Mouse (Mus musculus): ENCODE results near the gene Suds3. TPM values are rescaled to one million over a fixed set of nuclear protein-coding genes. Genes with fewer than 3 reads are reported as not detected.

Gene Suds3
- polyA plus RNA-seq, 1 experiment, result 76.0 TPM

- TF ChIP-seq FOSL1 (IDR thresholded peaks at IDR 0.05; ENCODE audit: insufficient read depth, low read length, poor library complexity, severe bottlenecking), result no peak
- no peak for TF ChIP-seq USF1 (IDR thresholded peaks at IDR 0.05; ENCODE audit: low read depth)
- TF ChIP-seq MYOG (IDR thresholded peaks at IDR 0.05; ENCODE audit: control insufficient read depth, extremely low read depth, insufficient read length), result no peak
- TF ChIP-seq CEBPB (IDR thresholded peaks at IDR 0.05; ENCODE audit: low read depth), result no peak
- TF ChIP-seq MYOD1 (IDR thresholded peaks at IDR 0.05; ENCODE audit: control insufficient read depth, insufficient read length, low read depth), result no peak
- no peak for TF ChIP-seq CTCF (IDR thresholded peaks at IDR 0.05; ENCODE audit: control insufficient read depth, insufficient read depth, insufficient read length)
- no peak for TF ChIP-seq MAX (IDR thresholded peaks at IDR 0.05)
- Histone ChIP-seq H3K4me3 (ENCODE audit: insufficient read depth, poor library complexity, severe bottlenecking) (no peak overlapping the region), H3K79me2 (ENCODE audit: control insufficient read depth, insufficient read depth) (peaks cover 40% of the 10 kb centered on the region), H3ac (ENCODE audit: control insufficient read depth, insufficient read length, low read depth) (no peak overlapping the region), H3K36me3 (ENCODE audit: control insufficient read depth, insufficient read depth) (peaks cover 53% of the 10 kb centered on the region), H3K79me3 (ENCODE audit: low read depth) (peaks cover 12% of the 10 kb centered on the region), H3K27me3 (ENCODE audit: control insufficient read depth, insufficient read depth, insufficient read length) (no peaks in the 10 kb centered on the region)
These were observed 4.7 kb downstream of the Suds3 start for GRCm38 (mm10) chr5:117111064-117111773.

GRCm38 (mm10) chr5:117109522-117109921 is 6.4 kb downstream of the Suds3 start:
- no peak overlapping the region for H3K4me3 ChIP-seq (ENCODE audit: insufficient read depth, poor library complexity, severe bottlenecking)
- H3K79me3 ChIP-seq (ENCODE audit: low read depth), result peaks cover 10% of the 10 kb centered on the region
- H3K79me2 ChIP-seq (ENCODE audit: control insufficient read depth, insufficient read depth), result peaks cover 29% of the 10 kb centered on the region
- H3ac ChIP-seq (ENCODE audit: control insufficient read depth, insufficient read length, low read depth), result no peak overlapping the region
- H3K36me3 ChIP-seq (ENCODE audit: control insufficient read depth, insufficient read depth), result peaks cover 62% of the 10 kb centered on the region
- no peak for TF ChIP-seq CEBPB (IDR thresholded peaks at IDR 0.05; ENCODE audit: low read depth)
- TF ChIP-seq FOSL1 (IDR thresholded peaks at IDR 0.05; ENCODE audit: insufficient read depth, low read length, poor library complexity, severe bottlenecking), result no peak
- TF ChIP-seq USF1 (IDR thresholded peaks at IDR 0.05; ENCODE audit: low read depth), result no peak
- TF ChIP-seq MYOG (IDR thresholded peaks at IDR 0.05; ENCODE audit: control insufficient read depth, extremely low read depth, insufficient read length), result no peak
- no peak for TF ChIP-seq CTCF (IDR thresholded peaks at IDR 0.05; ENCODE audit: control insufficient read depth, insufficient read depth, insufficient read length)
- TF ChIP-seq MAX (IDR thresholded peaks at IDR 0.05), result no peak
- TF ChIP-seq MYOD1 (IDR thresholded peaks at IDR 0.05; ENCODE audit: control insufficient read depth, insufficient read length, low read depth), result no peak
- no peaks in the 10 kb centered on the region for H3K27me3 ChIP-seq (ENCODE audit: control insufficient read depth, insufficient read depth, insufficient read length)

- no peak overlapping the region for H3ac ChIP-seq (ENCODE audit: control insufficient read depth, insufficient read length, low read depth)
- H3K36me3 ChIP-seq (ENCODE audit: control insufficient read depth, insufficient read depth), result peaks cover 59% of the 10 kb centered on the region
- H3K27me3 ChIP-seq (ENCODE audit: control insufficient read depth, insufficient read depth, insufficient read length), result no peaks in the 10 kb centered on the region
- no peak overlapping the region for H3K4me3 ChIP-seq (ENCODE audit: insufficient read depth, poor library complexity, severe bottlenecking)
- TF ChIP-seq CEBPB (IDR thresholded peaks at IDR 0.05; ENCODE audit: low read depth), result no peak
- TF ChIP-seq MYOD1 (IDR thresholded peaks at IDR 0.05; ENCODE audit: control insufficient read depth, insufficient read length, low read depth), result no peak
- no peak for TF ChIP-seq MAX (IDR thresholded peaks at IDR 0.05)
- no peak for TF ChIP-seq CTCF (IDR thresholded peaks at IDR 0.05; ENCODE audit: control insufficient read depth, insufficient read depth, insufficient read length)
- no peak for TF ChIP-seq MYOG (IDR thresholded peaks at IDR 0.05; ENCODE audit: control insufficient read depth, extremely low read depth, insufficient read length)
- no peak for TF ChIP-seq USF1 (IDR thresholded peaks at IDR 0.05; ENCODE audit: low read depth)
- no peak for TF ChIP-seq FOSL1 (IDR thresholded peaks at IDR 0.05; ENCODE audit: insufficient read depth, low read length, poor library complexity, severe bottlenecking)
- H3K79me2 ChIP-seq (ENCODE audit: control insufficient read depth, insufficient read depth), result peaks cover 21% of the 10 kb centered on the region
- H3K79me3 ChIP-seq (ENCODE audit: low read depth), result peaks cover 2% of the 10 kb centered on the region
These were observed 7.2 kb downstream of the Suds3 start for GRCm38 (mm10) chr5:117108731-117109130.

- Histone ChIP-seq H3K4me3 (ENCODE audit: insufficient read depth, poor library complexity, severe bottlenecking) (no peak overlapping the region), H3K36me3 (ENCODE audit: control insufficient read depth, insufficient read depth) (peaks cover 55% of the 10 kb centered on the region), H3ac (ENCODE audit: control insufficient read depth, insufficient read length, low read depth) (no peak overlapping the region), H3K79me2 (ENCODE audit: control insufficient read depth, insufficient read depth) (peaks cover 16% of the 10 kb centered on the region), H3K27me3 (ENCODE audit: control insufficient read depth, insufficient read depth, insufficient read length) (no peaks in the 10 kb centered on the region), H3K79me3 (ENCODE audit: low read depth) (peaks cover 2% of the 10 kb centered on the region)
- TF ChIP-seq CTCF (IDR thresholded peaks at IDR 0.05; ENCODE audit: control insufficient read depth, insufficient read depth, insufficient read length) (no peak), USF1 (IDR thresholded peaks at IDR 0.05; ENCODE audit: low read depth) (no peak), MYOG (IDR thresholded peaks at IDR 0.05; ENCODE audit: control insufficient read depth, extremely low read depth, insufficient read length) (no peak), CEBPB (IDR thresholded peaks at IDR 0.05; ENCODE audit: low read depth) (no peak), MAX (IDR thresholded peaks at IDR 0.05) (no peak), FOSL1 (IDR thresholded peaks at IDR 0.05; ENCODE audit: insufficient read depth, low read length, poor library complexity, severe bottlenecking) (no peak), MYOD1 (IDR thresholded peaks at IDR 0.05; ENCODE audit: control insufficient read depth, insufficient read length, low read depth) (no peak)
These were observed 7.6 kb downstream of the Suds3 start for GRCm38 (mm10) chr5:117108292-117108691.

- H3K27me3 ChIP-seq (ENCODE audit: control insufficient read depth, insufficient read depth, insufficient read length), result no peaks in the 10 kb centered on the region
- H3K79me2 ChIP-seq (ENCODE audit: control insufficient read depth, insufficient read depth), result no peaks in the 10 kb centered on the region
- no peak overlapping the region for H3K4me3 ChIP-seq (ENCODE audit: insufficient read depth, poor library complexity, severe bottlenecking)
- H3K36me3 ChIP-seq (ENCODE audit: control insufficient read depth, insufficient read depth), result peaks cover 44% of the 10 kb centered on the region
- TF ChIP-seq FOSL1 (IDR thresholded peaks at IDR 0.05; ENCODE audit: insufficient read depth, low read length, poor library complexity, severe bottlenecking) (no peak), CEBPB (IDR thresholded peaks at IDR 0.05; ENCODE audit: low read depth) (no peak), MYOD1 (IDR thresholded peaks at IDR 0.05; ENCODE audit: control insufficient read depth, insufficient read length, low read depth) (no peak), CTCF (IDR thresholded peaks at IDR 0.05; ENCODE audit: control insufficient read depth, insufficient read depth, insufficient read length) (no peak), USF1 (IDR thresholded peaks at IDR 0.05; ENCODE audit: low read depth) (no peak), MAX (IDR thresholded peaks at IDR 0.05) (no peak), MYOG (IDR thresholded peaks at IDR 0.05; ENCODE audit: control insufficient read depth, extremely low read depth, insufficient read length) (no peak)
- no peak overlapping the region for H3ac ChIP-seq (ENCODE audit: control insufficient read depth, insufficient read length, low read depth)
- no peaks in the 10 kb centered on the region for H3K79me3 ChIP-seq (ENCODE audit: low read depth)
These were observed 10.2 kb downstream of the Suds3 start for GRCm38 (mm10) chr5:117105761-117106160.
